Mouse (Mus musculus): ENCODE measurements around the gene Clic3.

Clic3 gene

DNA sequence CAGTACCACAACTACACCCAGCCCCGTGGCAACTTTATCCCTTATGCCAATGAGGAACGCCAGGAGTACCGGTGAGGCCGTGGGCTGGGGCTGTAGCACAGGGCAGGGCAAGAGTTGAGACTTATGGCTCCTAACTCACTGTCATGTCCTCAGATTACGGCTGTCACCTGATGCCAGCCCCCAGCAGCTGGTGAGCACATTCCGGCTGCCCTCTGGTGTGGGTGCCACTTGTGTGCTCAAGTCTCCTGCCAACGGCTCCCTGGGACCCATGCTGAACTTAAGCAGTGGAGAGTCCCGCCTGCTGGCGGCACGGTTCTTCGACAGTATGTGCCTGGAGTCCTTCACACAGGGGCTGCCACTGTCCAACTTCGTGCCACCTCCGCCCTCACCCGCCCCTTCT, 14.0 kb upstream of the Clic3 start:
- DNase-seq (ENCODE audit: low spot score), result no peak

DNA sequence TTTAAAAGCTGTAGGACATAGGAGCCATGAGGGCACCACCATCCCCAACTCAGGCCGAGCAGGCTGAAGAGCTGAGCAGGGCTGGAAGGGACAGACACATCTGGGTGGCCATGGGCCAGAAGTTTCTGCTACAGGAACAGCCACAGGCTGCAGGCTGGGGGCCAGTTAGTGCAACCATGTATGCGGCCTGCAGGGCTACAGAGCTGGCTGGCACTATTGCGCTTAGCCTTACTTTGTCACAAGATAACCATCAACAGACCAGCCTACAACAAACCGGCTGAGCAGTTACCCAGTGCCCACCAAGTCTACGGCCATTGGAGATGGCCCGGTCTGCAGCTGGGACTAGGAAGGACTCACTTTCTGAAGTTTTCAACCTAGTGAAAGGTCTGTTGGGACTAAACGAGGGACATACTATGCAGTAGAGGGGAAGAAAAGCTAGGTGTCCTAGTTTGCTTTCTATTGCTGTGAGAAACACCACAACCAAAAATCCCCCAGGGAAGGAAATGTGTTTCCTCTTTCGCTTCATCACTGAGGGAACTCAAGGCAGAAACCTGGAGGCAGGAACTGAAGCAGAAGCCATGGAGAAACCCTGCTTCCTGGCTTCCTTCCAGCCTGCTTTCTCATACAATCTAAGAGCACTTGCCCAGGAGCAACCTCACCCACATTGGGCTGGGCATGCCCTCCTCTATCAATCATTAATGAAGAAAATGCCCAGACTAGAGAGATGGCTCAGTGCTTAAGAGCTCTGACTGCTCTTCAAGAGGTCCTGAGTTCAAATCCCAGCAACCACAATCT, 5.6 kb upstream of the Clic3 start:
- no peak for DNase-seq (ENCODE audit: low spot score)

DNA sequence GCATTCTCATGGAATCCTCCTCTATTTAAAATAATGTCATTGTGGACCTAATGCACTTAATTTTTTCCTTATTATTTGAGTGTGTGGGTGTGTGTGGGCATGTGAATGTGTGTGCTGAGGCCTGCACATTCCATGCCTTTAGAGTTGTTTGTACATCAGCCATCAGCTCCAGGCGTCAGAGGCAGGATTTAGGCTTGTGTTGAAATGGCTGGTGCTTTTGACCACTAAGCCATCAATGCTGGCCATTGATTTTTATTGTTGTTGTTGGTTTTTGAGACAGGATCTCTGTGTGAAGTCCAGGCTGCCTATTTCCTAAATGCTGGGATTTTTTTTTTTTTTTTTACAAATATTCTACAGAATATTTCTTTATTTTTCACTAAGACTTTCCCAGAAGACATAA, 3.7 kb upstream of the Clic3 start:
- DNase-seq (ENCODE audit: low spot score), result no peak

DNA sequence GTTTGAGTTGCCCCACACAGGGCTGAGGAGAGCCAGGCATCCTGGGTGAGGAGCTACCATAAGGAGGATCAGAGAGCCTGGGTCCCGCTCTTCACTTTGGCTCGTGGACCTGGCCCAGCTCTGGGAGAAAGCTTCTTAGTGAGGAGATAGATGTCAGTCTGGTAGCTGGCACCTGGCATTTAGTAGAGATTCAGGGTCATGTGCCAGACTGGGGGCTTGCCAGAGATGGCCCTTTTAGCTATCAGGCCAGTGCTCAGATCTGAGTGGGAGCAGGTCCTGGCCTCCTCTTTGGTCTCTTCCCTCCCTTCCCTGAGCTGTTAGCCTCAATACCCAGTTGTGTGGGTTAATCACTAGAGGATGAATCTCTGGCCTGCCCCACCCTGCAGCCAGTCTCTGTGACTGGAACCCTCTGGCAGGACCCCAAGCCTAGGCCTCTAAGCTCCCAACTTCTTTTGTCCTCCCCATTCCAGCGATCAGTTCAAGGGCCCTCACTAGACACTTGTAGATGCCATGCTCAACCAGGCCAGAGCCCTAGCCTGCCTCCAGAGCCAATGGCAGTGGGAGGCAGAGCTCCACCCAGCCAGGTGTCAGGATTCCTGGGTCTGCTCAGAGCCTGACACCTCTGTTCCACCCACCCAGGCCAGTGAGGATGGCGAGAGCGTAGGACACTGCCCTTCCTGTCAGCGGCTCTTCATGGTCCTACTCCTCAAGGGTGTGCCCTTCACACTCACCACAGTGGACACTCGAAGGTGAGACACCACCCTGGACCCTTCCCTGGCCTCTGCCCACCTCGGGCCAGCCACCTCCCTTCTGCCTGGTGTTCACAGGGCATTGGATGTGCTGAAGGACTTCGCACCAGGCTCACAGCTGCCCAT, 621 bp downstream of the Clic3 start:
- no peak for DNase-seq (ENCODE audit: low spot score)

DNA sequence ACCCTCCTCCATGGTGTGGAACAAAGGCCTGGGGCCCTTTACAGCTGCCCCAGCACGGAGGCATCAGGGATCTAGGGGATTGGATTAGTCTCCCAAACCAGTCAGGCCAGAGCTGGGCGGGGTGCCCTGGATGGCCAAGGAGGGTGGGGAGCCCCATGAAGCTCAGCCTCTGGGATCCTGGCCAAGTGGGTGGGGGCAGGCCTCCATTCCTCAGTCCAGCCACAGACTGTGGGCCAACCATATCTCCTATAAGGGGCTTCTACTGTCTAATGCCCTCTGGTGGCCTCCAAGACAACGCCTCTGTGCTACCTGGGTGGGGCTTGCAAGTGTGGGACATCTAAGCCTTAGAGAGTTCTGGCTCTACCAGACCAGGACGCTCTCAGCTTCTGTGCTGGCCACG, 2.3 kb downstream of the Clic3 start:
- DNase-seq (ENCODE audit: low spot score), result peak; percentile 38

DNA sequence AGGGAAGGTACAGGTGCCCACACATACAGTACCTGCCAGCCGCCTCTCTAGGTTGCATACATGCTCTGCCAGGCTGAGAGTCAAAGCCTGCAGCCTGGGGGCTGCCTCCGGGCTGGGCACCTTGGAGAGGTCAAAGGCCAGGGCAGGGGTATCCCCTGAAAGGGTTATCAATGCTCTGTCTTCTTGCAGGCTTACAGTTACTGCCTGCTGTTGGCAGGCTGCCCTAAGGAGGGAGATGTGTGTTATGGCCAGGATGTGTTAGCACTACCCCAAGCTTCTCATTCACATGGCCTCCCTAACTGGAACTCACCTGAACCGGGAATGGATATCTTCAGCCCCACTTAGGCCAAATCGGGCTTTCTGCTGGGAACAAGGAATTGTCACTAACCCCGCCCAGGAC, 3.5 kb downstream of the Clic3 start:
- DNase-seq (ENCODE audit: low spot score), result no peak

DNA sequence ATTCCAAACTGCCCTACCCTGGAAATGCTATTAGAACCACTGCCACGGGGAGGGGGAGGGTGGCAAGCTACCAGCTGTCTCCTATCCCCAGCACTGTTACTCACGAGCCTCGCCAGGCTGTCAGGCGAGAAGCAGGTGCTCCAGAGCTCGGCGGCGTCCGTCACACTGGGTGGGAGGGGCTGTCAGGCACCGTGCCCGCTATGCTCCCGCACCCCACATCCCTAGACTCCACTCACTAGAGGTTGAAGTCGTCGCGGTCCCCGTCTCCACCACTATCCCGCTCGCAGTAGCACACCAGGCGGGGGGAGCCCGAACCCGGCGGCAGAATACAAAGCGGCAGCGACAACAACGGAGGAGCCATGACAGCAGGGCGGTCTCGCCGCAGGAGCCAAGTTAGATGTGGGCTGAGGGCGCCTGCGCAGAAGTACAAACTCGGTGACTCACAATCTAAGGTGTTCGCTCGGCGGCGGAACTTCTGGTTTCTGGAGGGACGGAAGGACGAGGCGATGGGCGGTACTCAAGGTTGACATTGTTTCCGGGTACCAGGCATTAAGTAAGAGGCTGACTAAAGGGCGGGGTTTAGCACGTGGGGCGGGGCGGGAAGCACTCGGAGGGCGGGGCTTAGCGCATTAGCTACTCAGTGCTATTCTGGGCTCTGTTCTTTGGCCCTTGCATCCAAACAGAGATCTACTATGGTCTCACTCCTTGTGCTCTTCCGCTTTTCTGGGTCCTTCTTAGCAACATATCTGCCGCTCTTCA, 4.1 kb downstream of the Clic3 start, which contains the start of gene Paxx:
Gene Paxx (minus strand): TSS at position 544 of the 759 bp plus-strand sequence.
- DNase-seq (ENCODE audit: low spot score), result peak; percentile 96

DNA sequence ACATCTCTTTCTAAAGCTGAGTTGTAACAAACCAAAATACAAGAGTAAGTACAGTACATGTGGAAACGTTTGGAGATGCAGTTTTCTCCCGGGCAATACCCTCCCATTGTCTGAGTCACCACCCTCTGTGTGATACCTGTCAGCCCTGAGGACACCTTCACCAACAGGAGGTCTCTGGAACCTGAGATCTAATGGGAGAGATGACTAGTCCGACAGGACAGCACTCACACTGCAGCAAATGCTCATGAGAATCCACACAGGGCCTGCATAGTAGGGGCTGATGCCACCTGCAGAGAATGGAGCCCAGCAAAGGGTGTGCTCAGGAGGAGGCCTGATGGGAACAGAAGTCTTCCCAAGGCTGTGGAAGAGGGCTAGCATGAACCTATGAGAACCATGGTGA, 4.8 kb downstream of the Clic3 start:
- no peak for DNase-seq (ENCODE audit: low spot score)

DNA sequence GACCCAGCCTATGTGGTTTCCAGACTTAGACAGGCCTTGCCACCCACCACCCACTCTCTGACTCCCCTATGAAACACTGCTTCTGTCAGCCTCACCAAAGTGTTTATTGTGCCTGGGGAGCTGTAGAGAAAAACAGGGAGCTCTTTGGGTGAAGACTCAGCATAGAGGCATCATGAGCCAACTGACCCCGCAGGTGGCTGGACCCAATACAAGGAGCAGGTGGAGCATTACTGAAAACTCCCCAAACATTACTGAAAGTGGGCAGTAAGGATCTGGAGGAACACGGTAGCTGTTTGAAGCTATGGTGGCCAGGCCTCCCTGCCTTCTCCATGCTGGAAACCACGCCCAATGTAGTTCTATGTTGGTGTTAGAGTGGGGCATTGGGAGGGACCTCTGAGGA, 7.0 kb downstream of the Clic3 start:
- DNase-seq (ENCODE audit: low spot score), result no peak

DNA sequence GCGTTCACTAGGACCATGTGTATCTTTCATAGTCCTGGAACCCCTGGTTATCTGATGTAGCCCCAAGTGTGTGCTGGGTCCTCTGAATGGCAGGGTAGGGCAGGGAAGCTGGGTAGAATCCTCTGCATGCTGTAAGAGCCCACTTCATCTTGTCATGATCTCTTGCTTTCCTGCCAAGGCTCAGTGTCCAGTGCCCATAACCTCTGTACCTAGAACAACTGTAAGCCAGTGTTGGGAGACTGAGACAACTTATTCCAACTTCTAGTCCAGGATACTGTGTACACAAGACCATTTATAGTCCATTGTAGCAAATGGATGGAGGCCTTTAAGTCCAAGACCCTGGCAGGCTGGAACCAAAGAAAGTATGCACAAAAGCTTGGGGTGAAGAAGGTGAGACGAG, 8.6 kb downstream of the Clic3 start:
- peak; percentile 69 for DNase-seq (ENCODE audit: low spot score)

DNA sequence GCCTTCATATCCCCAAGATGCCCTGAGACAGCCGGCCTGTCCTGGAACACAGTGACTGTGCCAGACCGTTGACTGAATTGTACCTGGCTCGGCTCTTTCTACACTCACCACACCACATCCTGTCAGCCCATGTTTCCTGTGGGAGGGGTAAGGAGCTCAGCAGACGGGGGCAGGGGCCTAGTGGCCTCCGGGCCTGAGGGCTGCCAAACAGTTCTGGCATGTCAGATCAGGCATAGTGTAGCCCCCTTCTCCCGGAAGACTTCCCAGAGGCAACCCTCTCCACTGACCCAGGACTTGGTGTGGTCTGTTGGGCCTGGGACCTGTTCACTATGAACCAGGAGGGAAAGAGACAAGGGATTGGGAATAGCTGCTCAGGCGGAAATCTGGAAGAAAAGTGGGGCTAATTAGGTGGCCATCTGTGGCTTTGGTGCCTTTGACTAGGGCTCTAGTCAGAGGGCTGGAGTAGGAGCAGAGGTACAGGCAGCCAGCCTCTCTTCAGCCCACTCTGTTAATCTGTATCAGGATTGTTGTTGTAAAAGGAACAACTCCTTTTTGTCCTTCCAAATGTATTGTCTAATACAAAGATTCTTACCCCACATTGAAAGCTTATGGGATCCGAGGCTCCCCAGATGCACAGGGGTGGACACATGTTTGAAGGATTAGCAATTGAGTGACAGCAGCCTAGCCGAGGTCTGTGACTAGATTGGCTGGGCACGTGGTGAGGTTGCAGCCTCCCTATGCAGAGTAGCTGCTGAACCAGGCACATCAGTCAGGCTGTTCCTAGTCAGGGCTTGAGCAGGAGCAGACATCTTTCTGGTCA, 9.4 kb downstream of the Clic3 start:
- no peak for DNase-seq (ENCODE audit: low spot score)

DNA sequence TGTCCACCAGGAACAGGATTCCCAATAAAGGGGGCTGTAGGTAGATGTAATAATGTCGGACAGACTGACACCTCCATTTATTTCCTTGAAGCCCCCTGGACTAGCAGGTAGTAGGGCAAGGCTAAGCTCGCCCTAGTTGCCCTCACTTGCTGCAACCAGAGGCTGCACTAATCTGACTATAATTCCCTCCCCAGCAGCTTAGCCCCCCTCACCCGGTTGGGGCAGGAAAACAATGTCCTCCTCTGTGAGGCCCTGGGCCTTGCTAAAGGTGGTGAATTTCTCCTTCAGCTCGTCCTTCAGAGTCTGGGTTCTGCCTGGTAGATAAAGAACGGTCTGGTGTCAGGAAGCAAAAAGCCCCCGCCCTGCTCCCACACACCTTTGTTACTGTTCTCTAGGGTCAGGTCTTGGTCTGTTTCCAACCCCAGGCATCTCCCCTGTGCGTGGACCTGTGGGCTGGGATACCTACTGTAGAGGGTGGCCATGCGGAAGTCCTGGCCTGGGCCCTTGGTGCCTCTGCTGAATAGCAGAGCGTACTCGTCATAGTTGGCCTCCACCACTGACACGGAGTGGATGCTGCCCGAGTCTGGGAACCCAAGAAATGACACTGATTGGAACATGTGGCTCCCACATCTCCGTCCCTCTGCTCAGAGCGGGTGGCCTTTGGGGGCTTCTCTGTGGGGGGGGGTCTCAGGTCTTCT, 11.1 kb downstream of the Clic3 start:
- DNase-seq (ENCODE audit: low spot score), result no peak

DNA sequence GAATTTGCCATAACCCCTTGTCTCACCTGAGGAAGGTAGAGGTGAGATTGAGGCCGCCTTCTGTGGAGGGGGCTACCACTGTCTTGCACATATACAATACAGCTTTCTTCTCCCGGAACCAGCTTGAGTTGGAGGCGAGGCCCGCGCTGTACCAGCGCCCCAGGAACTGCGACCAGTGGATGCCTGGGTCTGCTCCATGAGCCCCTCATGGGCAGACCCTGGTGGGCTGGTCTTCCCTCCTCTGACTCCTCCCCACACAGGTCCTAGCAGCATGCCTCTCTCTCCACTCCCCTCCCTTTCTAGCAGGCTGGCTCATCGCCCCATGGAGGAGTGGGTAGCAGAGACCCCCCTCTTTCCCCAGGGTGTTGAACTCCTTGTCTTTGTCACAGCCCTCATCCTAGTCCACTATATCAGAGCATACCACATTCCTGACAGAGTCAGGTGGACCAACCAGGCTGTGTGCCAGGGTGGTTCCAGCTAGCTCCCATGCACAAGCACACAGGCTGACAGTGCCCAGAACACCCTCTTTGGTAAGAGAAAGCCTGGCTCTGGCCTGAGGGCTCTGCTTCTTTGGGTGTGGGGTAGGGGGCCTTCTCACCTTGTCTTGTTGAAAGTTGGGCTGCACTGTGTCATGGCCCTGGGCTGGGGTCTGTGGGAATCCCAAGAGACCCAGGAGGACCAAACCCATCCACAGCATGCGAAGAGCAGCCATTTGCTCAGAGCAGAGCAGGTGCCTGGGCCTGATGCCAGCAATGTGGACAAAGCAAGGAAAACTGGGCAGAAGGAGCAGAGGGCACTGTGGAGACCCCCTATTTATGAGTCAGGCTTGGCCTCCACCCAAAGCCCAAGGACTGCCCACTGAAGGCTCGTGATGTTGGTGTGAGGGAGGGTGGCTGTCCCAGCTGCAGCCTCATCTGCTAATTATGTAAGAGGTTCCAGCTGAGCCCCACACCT, 12.6 kb downstream of the Clic3 start:
- no peak for DNase-seq (ENCODE audit: low spot score)

DNA sequence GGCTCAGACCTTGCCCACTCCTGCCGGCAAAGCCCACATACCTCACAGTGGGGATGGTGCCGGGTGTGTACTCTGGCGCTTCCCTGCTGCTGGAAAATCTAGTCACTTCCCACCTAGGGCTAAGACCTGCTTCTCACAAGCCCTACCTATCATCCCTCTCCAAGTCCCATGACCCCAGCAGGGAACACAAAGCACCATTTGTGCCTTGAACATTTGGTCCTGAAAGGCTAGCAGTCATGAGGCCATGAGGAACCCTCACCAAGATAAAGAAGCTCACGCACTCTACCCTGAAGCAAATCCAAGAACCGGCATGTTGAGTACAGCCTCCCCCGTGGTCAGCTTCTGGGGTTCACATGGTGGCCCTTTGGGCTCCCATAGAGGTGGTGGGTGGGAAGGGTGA, 13.3 kb downstream of the Clic3 start, which contains the start of gene Ptgds:
Gene Ptgds (minus strand): TSS at position 78 of the 400 bp plus-strand sequence.
- no peak for DNase-seq (ENCODE audit: low spot score)

DNA sequence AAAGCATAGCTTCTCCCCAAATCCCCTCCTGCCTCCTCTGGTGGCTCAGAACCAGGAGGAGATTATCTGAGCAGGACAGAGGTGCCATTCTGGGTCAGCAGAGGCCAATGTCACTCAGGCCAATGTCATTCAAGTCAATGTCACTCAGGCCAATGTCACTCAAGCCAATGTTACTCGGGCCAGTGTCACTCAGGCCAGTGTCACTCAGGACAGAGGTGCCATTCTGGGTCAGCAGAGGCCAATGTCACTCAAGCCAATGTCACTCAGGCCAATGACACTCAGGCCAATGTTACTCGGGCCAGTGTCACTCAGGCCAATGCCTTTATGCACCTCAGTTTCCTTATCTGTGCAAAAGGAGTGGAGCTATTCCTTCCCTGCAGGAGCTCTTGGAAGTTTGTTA, 15.9 kb downstream of the Clic3 start:
- no peak for DNase-seq (ENCODE audit: low spot score)

DNA sequence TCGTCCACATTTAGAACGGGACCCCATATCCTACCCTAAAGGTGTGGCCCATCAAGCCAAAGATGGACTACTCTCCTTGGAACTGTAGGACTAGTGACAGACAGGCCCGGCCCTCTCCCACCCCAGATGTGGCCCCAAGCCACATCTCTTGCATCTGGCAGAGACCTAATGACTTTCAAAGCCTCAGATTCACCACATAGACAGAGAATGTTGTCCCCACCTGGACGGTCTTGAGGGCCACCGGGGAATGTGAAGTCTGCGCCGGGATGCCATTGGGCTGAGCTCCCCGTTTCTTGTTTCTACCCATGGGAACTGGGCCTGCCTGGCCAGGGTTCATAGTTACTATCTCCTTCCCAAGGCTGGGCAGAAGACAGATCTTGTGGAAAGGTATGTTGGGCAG, 20.9 kb downstream of the Clic3 start:
- no peak for DNase-seq (ENCODE audit: low spot score)

DNA sequence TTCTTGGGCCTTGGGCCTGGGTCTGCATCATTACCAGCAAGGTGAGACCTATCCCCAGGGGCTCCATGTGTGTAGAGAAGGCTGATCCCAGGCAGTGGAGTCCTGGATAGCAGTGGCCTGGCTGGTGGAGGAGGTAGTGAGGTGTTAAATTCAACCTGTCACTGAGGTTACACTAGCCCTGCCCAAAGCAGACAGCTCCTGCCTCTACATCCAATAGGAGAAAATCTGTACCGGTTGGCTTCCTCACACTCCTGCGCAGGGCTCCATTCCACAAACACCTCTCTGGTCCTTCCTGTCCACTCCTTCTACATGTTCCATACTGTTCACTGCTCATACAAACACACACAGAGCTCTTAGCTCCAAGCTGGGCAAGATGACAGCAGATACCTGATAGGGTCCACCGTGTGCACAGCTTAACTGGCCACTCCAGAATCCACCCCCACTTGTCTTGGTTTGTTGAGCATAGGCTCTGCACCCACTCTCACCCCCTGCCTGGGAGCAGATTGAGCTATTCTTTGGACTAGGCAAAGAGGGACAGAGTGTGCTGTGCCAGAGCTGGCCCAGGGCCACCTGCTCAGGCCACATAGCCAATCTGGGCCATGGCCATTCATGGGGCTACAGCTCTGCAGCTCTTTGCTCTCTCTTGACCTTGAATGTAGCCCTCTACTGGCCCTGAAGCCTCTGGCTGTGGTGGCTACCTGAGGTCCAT, 21.5 kb downstream of the Clic3 start:
- DNase-seq (ENCODE audit: low spot score), result peak; percentile 64

DNA sequence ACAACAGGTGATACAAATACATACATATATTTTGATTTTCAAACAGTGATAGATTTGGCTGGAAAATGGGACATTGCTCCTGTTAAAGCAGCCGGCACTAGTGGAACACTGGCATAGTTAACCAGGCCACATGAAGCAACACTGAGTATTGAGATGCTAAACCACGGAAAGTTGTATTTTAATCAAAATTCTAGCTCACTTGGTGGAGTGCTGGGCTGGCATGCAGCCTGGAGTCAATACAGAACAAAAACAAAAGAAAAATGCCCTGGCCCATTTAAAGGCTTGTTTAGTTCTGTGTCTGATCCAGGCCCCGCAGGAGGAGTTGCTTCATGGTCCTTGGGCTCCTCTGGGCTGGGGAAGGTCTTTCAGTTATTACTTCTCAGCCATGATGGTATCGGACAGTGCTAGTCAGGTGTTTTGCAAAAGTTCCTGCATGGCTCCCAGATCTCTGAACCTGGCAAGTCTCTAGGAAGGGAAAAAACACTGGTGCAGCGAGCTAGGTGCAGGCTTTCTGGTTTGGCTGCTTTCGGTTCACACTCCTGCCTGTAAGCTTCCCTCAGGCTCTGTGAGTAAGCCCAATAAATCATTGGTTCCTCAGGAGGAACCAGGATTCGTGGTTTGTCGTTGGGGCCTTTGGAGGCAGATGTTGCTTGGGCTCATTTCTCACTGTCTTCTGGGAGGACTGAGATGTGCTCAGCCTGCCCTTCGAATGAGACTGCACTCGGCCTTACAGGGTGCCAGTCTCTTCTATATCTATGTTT, 23.1 kb downstream of the Clic3 start:
- DNase-seq (ENCODE audit: low spot score), result no peak

Measured in adipocyte (in vitro differentiated cells).